Mouse (Mus musculus): ENCODE measurements around the gene Cyp4a32.

GRCm38 (mm10) chr4:115583036-115583435 lies 17.7 kb upstream of the Cyp4a32 start:
- TF ChIP-seq POLR2A (IDR thresholded peaks at IDR 0.05; ENCODE audit: control insufficient read depth, low read depth, low read length) (no peak), CTCF (IDR thresholded peaks at IDR 0.05; ENCODE audit: control insufficient read depth, insufficient read depth, insufficient replicate concordance, low read depth, low read length) (no peak)

All from testis, adult 2 months (tissue).